Mouse (Mus musculus) megakaryocyte, embryonic 14.5 days (primary cell): ENCODE results near the gene Myt1l.

Experiments used
- FLI1 ChIP-seq: IDR thresholded peaks from 2 replicates; pipeline ENCODE4 v1.6.1; 2012; ENCODE audit warnings: low read length, inconsistent platforms, mixed read lengths
- GATA1 ChIP-seq: IDR thresholded peaks from 3 replicates; pipeline ENCODE4 v1.6.1; 2012; ENCODE audit warnings: mixed read lengths, low read length, inconsistent platforms, borderline replicate concordance

DNA sequence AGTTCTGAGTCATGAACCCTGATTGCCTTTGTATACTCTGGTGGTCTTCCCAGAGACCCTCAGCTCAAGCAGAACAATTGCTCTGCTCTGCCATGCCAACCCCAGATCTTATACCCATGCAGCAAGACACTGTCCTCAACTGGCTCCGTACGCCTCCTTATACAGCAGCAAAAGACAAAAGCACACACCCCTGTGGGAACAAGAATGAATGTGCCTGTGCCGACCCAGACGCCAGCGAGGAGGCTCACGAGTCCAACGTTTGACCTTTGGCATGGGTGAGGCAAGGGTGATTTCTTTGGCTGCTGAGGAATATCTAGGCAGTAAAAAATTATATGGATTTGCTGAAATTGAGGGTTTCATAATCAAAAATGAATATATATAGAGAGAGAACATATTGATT is 143.8 kb downstream of the Myt1l start:
- TF ChIP-seq GATA1 (no peak), FLI1 (no peak)
